Mouse (Mus musculus): ENCODE data around the gene Ephb2. TPM values are rescaled to one million over a fixed set of nuclear protein-coding genes. Genes with fewer than 3 reads are reported as not detected.
A peak's percentile ranks its signal among the peaks of the same experiment; 100 is the strongest.

Ephb2 gene
- polyA plus RNA-seq, 1 experiment = 16.8 TPM

- no peaks in the 10 kb centered on the region for H3K27me3 ChIP-seq (ENCODE audit: control insufficient read depth, insufficient read depth, insufficient read length)
- no peak for TF ChIP-seq MYOG (IDR thresholded peaks at IDR 0.05; ENCODE audit: control insufficient read depth, extremely low read depth, insufficient read length)
- TF ChIP-seq CEBPB (IDR thresholded peaks at IDR 0.05; ENCODE audit: low read depth) = no peak
- TF ChIP-seq CTCF (IDR thresholded peaks at IDR 0.05; ENCODE audit: control insufficient read depth, insufficient read depth, insufficient read length) = no peak
- TF ChIP-seq USF1 (IDR thresholded peaks at IDR 0.05; ENCODE audit: low read depth) = no peak
- no peak for TF ChIP-seq MAX (IDR thresholded peaks at IDR 0.05)
- TF ChIP-seq MYOD1 (IDR thresholded peaks at IDR 0.05; ENCODE audit: control insufficient read depth, insufficient read length, low read depth) = no peak
- no peak for TF ChIP-seq FOSL1 (IDR thresholded peaks at IDR 0.05; ENCODE audit: insufficient read depth, low read length, poor library complexity, severe bottlenecking)
- no peaks in the 10 kb centered on the region for H3K79me3 ChIP-seq (ENCODE audit: low read depth)
- no peak overlapping the region for H3ac ChIP-seq (ENCODE audit: control insufficient read depth, insufficient read length, low read depth)
- no peak overlapping the region for H3K4me3 ChIP-seq (ENCODE audit: insufficient read depth, poor library complexity, severe bottlenecking)
- no peaks in the 10 kb centered on the region for H3K79me2 ChIP-seq (ENCODE audit: control insufficient read depth, insufficient read depth)
- H3K36me3 ChIP-seq (ENCODE audit: control insufficient read depth, insufficient read depth) = no peaks in the 10 kb centered on the region
These were observed 151.3 kb downstream of the Ephb2 start for GRCm38 (mm10) chr4:136684485-136684884.

GRCm38 (mm10) chr4:136680641-136681040, 155.1 kb downstream of the Ephb2 start:
- no peaks in the 10 kb centered on the region for H3K36me3 ChIP-seq (ENCODE audit: control insufficient read depth, insufficient read depth)
- no peaks in the 10 kb centered on the region for H3K79me2 ChIP-seq (ENCODE audit: control insufficient read depth, insufficient read depth)
- H3K79me3 ChIP-seq (ENCODE audit: low read depth) = no peaks in the 10 kb centered on the region
- no peak overlapping the region for H3K4me3 ChIP-seq (ENCODE audit: insufficient read depth, poor library complexity, severe bottlenecking)
- no peak for TF ChIP-seq CEBPB (IDR thresholded peaks at IDR 0.05; ENCODE audit: low read depth)
- no peak overlapping the region for H3ac ChIP-seq (ENCODE audit: control insufficient read depth, insufficient read length, low read depth)
- H3K27me3 ChIP-seq (ENCODE audit: control insufficient read depth, insufficient read depth, insufficient read length) = no peaks in the 10 kb centered on the region

DNA sequence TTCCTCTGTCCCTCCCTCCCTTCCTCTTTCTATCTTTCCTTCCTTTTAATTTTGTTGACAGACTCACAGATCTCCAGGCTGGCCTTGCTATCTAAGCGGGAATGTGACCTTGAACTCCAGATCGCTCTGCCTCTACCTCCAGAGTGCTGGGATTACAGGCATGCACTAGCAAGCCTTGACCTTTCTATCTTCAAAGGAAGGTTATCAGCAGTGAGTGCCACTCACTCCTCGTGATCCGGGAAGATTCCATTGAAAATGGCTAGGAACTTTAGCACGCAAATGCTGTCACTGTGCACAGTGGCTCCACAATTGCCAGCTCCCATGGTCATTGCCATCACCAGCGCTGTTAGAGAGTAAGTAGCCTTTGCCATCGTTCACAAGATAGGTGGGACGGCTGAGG, 156.6 kb downstream of the Ephb2 start:
- Histone ChIP-seq H3K36me3 (ENCODE audit: control insufficient read depth, insufficient read depth) (no peaks in the 10 kb centered on the region), H3K27me3 (ENCODE audit: control insufficient read depth, insufficient read depth, insufficient read length) (no peaks in the 10 kb centered on the region), H3K79me3 (ENCODE audit: low read depth) (no peaks in the 10 kb centered on the region), H3K4me3 (ENCODE audit: insufficient read depth, poor library complexity, severe bottlenecking) (no peak overlapping the region), H3K79me2 (ENCODE audit: control insufficient read depth, insufficient read depth) (no peaks in the 10 kb centered on the region), H3ac (ENCODE audit: control insufficient read depth, insufficient read length, low read depth) (no peak overlapping the region)
- no peak for TF ChIP-seq FOSL1 (IDR thresholded peaks at IDR 0.05; ENCODE audit: insufficient read depth, low read length, poor library complexity, severe bottlenecking)
- no peak for TF ChIP-seq MAX (IDR thresholded peaks at IDR 0.05)
- TF ChIP-seq MYOG (IDR thresholded peaks at IDR 0.05; ENCODE audit: control insufficient read depth, extremely low read depth, insufficient read length) = no peak
- TF ChIP-seq USF1 (IDR thresholded peaks at IDR 0.05; ENCODE audit: low read depth) = no peak
- TF ChIP-seq CTCF (IDR thresholded peaks at IDR 0.05; ENCODE audit: control insufficient read depth, insufficient read depth, insufficient read length) = no peak
- no peak for TF ChIP-seq CEBPB (IDR thresholded peaks at IDR 0.05; ENCODE audit: low read depth)
- TF ChIP-seq MYOD1 (IDR thresholded peaks at IDR 0.05; ENCODE audit: control insufficient read depth, insufficient read length, low read depth) = no peak

- H3K36me3 ChIP-seq (ENCODE audit: control insufficient read depth, insufficient read depth) = no peaks in the 10 kb centered on the region
- no peaks in the 10 kb centered on the region for H3K27me3 ChIP-seq (ENCODE audit: control insufficient read depth, insufficient read depth, insufficient read length)
- no peak overlapping the region for H3ac ChIP-seq (ENCODE audit: control insufficient read depth, insufficient read length, low read depth)
- TF ChIP-seq CTCF (IDR thresholded peaks at IDR 0.05; ENCODE audit: control insufficient read depth, insufficient read depth, insufficient read length) (peak; percentile 76), MYOG (IDR thresholded peaks at IDR 0.05; ENCODE audit: control insufficient read depth, extremely low read depth, insufficient read length) (no peak)
- no peaks in the 10 kb centered on the region for H3K79me3 ChIP-seq (ENCODE audit: low read depth)
- no peaks in the 10 kb centered on the region for H3K79me2 ChIP-seq (ENCODE audit: control insufficient read depth, insufficient read depth)
- no peak overlapping the region for H3K4me3 ChIP-seq (ENCODE audit: insufficient read depth, poor library complexity, severe bottlenecking)
These were observed 157.3 kb downstream of the Ephb2 start for GRCm38 (mm10) chr4:136678480-136678879.

- no peaks in the 10 kb centered on the region for H3K79me3 ChIP-seq (ENCODE audit: low read depth)
- H3K27me3 ChIP-seq (ENCODE audit: control insufficient read depth, insufficient read depth, insufficient read length) = no peaks in the 10 kb centered on the region
- H3ac ChIP-seq (ENCODE audit: control insufficient read depth, insufficient read length, low read depth) = no peak overlapping the region
- H3K4me3 ChIP-seq (ENCODE audit: insufficient read depth, poor library complexity, severe bottlenecking) = no peak overlapping the region
- no peaks in the 10 kb centered on the region for H3K36me3 ChIP-seq (ENCODE audit: control insufficient read depth, insufficient read depth)
- H3K79me2 ChIP-seq (ENCODE audit: control insufficient read depth, insufficient read depth) = no peaks in the 10 kb centered on the region
- TF ChIP-seq CTCF (IDR thresholded peaks at IDR 0.05; ENCODE audit: control insufficient read depth, insufficient read depth, insufficient read length) (no peak), USF1 (IDR thresholded peaks at IDR 0.05; ENCODE audit: low read depth) (no peak), CEBPB (IDR thresholded peaks at IDR 0.05; ENCODE audit: low read depth) (no peak), MYOD1 (IDR thresholded peaks at IDR 0.05; ENCODE audit: control insufficient read depth, insufficient read length, low read depth) (no peak), MAX (IDR thresholded peaks at IDR 0.05) (no peak), MYOG (IDR thresholded peaks at IDR 0.05; ENCODE audit: control insufficient read depth, extremely low read depth, insufficient read length) (no peak), FOSL1 (IDR thresholded peaks at IDR 0.05; ENCODE audit: insufficient read depth, low read length, poor library complexity, severe bottlenecking) (no peak)
These were observed 160.3 kb downstream of the Ephb2 start for GRCm38 (mm10) chr4:136675439-136675838.

- no peaks in the 10 kb centered on the region for H3K79me2 ChIP-seq (ENCODE audit: control insufficient read depth, insufficient read depth)
- H3ac ChIP-seq (ENCODE audit: control insufficient read depth, insufficient read length, low read depth) = no peak overlapping the region
- H3K27me3 ChIP-seq (ENCODE audit: control insufficient read depth, insufficient read depth, insufficient read length) = no peaks in the 10 kb centered on the region
- TF ChIP-seq MYOD1 (IDR thresholded peaks at IDR 0.05; ENCODE audit: control insufficient read depth, insufficient read length, low read depth) (no peak), MYOG (IDR thresholded peaks at IDR 0.05; ENCODE audit: control insufficient read depth, extremely low read depth, insufficient read length) (no peak), USF1 (IDR thresholded peaks at IDR 0.05; ENCODE audit: low read depth) (no peak), FOSL1 (IDR thresholded peaks at IDR 0.05; ENCODE audit: insufficient read depth, low read length, poor library complexity, severe bottlenecking) (no peak), CTCF (IDR thresholded peaks at IDR 0.05; ENCODE audit: control insufficient read depth, insufficient read depth, insufficient read length) (no peak), MAX (IDR thresholded peaks at IDR 0.05) (no peak), CEBPB (IDR thresholded peaks at IDR 0.05; ENCODE audit: low read depth) (no peak)
- H3K4me3 ChIP-seq (ENCODE audit: insufficient read depth, poor library complexity, severe bottlenecking) = no peak overlapping the region
- H3K36me3 ChIP-seq (ENCODE audit: control insufficient read depth, insufficient read depth) = no peaks in the 10 kb centered on the region
- H3K79me3 ChIP-seq (ENCODE audit: low read depth) = no peaks in the 10 kb centered on the region
These were observed 163.3 kb downstream of the Ephb2 start for GRCm38 (mm10) chr4:136672335-136673090.

Measured in C2C12 (cell line).